Mouse (Mus musculus) hindbrain, embryonic 14.5 days (tissue): ENCODE results near the gene Gdpd4. TPM values are rescaled to one million over a fixed set of nuclear protein-coding genes. Genes with fewer than 3 reads are reported as not detected.

Experiments
- polyA plus RNA-seq: library from polyadenylated mRNA; unstranded; fragments of >200 nt; fragmentation: Nextera tagmentation; extraction: Ambion mirVana; gene quantifications from 2 replicates; pipeline ENCODE4 v1.2.1, GENCODE M21; 2014

Gdpd4 gene
- polyA plus RNA-seq, 1 experiment from 2014 or later: not detected

Other genes with a start within 250 kb of the Gdpd4 start
- gene Clns1a, start 223.3 kb upstream of the Gdpd4 start, polyA plus RNA-seq: 189 and 192 TPM in 2 replicates
- gene Aqp11, start 181.7 kb upstream of the Gdpd4 start, polyA plus RNA-seq: 21.6 and 22.0 TPM in 2 replicates
- gene Pak1, start 131.4 kb upstream of the Gdpd4 start, polyA plus RNA-seq: 152 and 160 TPM in 2 replicates
- gene Myo7a, start 199.6 kb downstream of the Gdpd4 start, polyA plus RNA-seq: 20.0 and 24.3 TPM in 2 replicates
- gene Omp, start 225.5 kb downstream of the Gdpd4 start, polyA plus RNA-seq: 0.31 and 0.32 TPM in 2 replicates